Mouse (Mus musculus): Measurements from ENCODE around the gene Gm17018.
A peak's percentile ranks its signal among the peaks of the same experiment; 100 is the strongest.

Gene Gm17018

DNA sequence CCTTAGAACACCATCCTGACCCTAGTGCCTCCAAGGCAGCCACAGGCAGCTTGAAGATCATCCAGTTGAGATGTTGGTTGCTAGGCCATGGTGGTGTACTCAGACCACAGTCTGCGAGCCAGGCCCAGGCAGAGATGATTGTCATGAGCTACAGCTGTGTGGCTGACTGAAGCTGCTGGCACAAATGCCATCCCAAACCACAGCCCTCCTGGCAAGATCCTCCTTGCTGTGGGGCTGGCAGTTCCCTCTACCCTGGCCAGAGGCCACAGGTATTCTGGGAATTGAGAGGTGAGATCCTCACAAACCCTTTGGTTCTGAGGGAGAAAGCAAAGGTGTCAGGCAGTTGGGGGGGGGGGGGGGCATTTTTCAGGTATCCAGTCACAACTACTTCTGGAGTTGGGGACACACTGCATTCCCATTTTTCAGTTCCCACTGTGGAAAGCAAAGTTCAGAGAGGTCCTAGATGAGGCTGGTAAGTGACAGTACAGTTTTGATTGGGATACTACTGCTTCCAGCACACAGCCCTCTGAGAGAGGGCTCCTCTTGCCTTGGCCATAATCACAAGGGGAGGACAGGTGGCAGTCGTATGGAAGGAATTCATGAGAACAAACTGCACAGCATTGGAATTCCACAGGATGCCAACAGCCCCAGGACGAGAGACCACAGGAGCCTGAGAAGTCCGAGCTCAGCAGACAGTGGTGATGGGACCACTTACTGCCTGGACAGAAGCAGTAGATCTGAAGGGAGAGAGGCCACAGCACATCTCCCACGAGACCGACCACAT lies 27.3 kb downstream of the Gm17018 start:
- DNase-seq (ENCODE audit: low spot score), result no peak

DNA sequence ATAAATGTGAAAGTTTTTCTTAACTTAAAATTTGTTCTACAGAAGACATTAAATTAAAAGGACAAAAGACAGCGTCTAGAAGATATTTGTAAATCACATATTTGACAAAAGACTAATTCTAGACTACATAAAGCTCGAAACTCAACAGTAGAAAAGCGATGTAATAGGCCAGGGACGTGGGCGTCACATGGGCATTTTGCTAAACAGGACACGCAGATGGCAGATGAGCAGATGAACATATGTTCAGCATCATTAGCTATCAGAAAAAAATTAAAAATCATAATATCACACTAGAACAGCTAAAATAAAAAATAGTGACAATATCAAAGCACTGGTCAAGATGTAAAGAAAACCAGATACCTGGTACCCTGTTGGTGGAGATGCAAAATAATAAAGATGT lies 29.3 kb downstream of the Gm17018 start:
- DNase-seq (ENCODE audit: low spot score), result no peak

DNA sequence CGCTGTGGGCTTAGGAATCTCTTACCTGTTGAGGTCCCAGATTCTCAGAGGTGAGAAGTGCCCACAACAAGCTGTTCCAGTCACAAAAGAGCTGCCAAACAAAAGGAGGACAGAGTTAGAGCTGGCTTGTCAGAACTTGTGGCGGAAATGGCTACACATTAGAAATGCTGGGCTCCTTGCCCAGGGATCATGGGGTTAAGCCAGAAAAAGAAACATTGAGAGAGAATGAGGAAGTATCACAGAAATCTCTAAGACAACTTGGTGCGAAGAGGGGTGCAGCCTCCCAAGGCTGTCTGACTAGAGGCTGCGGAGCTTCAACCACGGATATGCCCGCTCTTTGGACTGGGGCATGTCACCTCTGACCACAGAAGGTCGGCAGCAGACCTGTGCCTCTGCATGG lies 31.3 kb downstream of the Gm17018 start:
- peak; percentile 67 for DNase-seq (ENCODE audit: low spot score)

DNA sequence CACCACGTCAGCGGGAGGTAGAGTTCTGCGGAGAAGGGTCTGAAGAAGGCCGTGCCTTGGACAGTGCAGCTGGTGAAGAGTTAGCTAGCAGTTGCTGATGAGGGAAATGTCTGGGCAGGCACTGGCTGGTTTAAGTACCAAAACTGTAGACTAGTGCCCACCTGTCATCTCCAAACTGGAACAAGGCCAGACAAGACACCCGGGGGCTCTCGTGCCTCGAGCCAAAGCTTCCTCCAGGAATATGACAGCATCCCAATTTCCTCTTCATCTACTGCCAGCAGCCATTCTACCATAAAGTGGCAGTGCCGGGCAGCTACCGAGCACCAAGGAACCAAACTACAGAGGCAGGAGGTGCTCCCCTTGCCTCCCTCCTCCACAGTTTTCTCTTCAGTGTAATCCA lies 32.5 kb downstream of the Gm17018 start:
- DNase-seq (ENCODE audit: low spot score), result no peak

DNA sequence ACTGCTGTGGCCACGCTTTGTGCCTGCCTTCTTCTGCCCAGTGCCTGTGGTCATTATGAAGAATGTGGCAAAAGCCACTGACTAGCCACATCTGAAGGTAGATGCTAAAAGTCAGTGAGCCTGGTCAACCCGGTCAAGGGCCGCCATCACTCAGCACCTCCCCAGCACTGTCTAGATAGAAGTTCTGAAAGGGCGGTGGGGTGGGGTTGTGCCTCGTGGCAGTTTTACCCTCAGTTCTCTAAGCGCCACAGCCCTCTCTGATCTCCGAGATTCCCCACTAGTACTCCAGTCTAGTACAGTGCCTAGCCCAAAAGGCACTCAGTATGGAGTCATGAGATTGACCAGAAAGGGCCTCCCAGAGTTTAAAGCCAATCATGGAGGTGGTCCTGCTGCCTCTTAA lies 33.7 kb downstream of the Gm17018 start:
- no peak for DNase-seq (ENCODE audit: low spot score)

DNA sequence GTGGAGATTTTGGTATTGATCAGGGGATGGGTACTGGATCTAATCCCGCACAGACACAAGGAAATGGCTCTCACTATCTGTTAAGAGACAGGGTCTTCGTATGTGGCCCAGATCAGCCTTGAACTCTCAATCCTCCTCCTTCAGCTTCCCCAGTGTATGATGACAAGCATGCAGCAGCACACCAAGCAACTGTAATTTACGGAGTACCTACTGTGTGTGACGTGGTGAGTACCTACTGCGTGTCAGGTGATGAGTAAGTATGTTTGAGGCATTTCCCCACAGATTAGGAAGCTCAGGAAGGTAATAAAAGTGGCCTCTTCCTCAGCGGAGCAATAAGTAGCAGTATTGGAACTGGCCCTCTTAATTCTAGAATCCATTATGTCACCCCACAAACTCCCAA lies 35.1 kb downstream of the Gm17018 start:
- DNase-seq (ENCODE audit: low spot score), result no peak

DNA sequence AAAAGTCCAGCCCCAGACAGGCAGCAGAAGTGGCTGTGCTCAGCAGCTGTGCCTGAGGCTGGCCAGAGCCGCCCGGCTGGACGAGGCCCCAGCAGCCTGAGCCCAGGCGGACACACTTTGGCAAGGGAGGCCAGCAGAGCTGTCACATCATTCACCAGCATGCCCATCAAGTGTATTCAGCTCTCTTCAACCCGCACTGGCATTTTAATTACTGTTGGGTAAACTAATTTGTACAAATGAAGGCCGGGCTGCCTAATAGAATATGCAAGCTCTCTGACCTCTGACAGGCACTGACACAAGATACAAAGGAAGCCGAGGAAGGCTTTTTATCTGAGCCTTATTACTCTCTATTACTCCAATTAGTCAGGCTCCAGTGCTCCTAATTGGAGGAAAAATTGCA lies 35.6 kb downstream of the Gm17018 start:
- DNase-seq (ENCODE audit: low spot score), result no peak

DNA sequence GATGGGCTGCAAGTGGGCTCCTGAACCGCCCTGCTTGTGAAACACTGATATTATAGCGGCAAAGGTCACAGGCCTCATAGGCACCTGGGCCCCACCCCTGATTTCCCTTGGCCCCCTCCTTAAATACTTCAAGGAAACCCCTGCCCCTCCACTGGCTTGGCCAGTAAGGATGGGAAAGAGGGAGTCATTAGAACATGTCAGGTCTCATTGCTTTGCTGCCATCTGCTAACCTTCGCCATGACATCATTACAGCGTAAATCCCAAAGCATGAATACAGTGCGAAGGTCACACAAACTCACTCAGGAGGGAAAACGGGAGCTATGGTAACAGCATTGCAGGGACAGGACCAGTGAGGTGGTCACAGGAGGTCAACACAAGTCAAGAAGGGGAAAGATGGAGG lies 36.0 kb downstream of the Gm17018 start:
- no peak for DNase-seq (ENCODE audit: low spot score)

DNA sequence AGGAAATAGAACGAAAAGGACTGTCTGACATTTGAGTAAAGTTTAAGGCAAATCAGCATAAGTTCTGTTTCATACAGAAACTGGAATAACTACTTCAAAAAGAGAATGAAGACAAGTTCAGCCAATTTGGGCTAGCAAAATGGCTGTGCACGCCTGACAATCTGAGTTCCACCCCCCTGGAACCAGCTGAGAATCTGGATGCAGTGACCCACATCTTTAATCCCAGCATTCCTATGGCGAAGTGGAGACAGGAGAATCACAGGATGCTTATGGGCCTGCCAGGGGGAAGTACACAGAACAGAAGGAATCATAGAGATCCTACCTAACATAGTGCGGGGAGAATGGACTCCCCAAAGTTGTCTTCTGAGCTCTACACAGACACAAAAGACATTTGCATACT lies 36.7 kb downstream of the Gm17018 start:
- DNase-seq (ENCODE audit: low spot score), result no peak

DNA sequence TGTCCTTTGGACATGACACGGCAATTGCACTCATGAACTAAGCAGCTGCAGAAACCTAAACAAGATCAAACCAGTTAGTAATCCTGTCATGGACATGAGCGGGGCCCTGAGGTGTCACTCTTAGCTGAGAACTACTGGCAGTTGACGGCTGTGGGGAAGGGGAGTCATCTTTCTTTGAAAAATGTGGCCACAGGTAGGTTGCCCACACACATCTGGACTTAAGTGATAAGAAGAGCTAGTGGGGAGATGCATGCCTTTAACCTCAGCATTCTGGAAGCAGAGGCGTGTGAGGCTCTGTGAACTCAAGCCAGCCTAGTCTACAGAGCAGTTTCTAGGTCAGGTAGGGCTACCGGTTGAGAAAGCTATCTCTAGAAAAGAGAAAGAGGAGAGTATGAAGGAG lies 42.2 kb downstream of the Gm17018 start:
- no peak for DNase-seq (ENCODE audit: low spot score)

DNA sequence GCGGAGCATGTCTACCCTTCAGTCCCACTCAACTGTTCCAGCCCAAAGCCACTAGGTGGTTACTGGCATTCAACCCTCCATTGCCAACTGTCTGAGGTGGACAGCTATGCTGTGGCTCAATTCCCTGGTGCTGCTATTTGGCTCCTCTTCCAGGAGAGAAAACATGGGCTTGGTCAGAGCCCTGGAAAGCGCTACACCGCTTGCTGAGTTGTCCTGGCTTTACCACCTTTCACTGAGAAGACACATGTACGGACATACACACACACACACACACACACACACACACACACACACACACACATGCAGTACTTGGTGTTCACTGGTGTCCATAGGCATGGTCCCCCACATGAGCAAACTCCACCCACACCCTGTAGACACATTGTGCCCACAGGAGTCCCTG lies 46.3 kb downstream of the Gm17018 start:
- no peak for DNase-seq (ENCODE audit: low spot score)

DNA sequence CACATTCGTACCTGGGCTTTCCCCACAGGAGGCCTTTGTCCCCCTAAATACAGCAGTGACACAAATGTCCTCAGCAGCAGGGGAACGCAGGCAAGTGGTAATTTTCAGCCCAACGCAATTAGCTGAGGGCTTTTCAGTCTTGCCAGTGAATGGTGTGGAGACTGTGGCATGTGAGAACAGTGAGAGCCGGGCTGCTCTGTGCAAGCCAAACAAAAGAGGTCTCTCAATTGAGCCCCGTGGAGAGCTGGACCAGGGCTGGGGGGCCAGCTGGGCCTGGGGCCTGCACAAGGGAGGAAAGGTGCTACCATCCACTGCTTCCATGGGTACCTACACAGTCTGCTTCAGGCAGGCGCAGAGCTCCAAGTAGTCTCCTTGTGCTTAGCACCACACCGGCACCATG lies 47.1 kb downstream of the Gm17018 start:
- no peak for DNase-seq (ENCODE audit: low spot score)

DNA sequence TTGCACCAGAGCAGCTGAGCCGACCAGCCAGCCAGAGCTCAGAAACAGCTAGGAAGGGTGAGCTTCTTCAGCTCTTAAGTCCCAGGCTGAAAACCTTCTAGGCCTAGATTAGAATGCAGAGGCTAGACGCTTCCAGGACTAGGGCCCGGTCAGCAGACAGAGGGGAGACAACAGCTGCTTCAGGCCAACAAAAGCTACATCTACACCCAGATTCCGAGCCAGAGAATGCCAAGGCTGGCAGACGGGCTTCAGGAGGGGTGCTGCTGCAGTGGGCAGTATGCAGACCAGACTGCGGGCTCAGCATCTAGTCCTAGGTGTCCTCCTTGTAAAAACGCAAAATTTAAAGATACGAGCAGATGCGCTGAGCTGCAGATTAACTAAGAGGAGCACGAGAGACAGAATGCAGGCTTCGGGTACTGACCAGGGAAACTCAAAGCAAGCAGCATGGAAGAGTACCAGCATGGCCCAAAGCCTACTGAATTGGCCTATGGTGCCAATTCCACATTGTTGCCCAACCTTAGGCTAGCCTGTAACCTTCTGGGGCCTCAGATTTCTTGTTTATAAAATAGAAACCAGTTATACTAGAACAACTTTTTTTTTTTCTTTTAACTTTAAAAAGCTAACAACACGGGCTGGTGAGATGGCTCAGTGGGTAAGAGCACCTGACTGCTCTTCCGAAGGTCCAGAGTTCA lies 48.4 kb downstream of the Gm17018 start:
- DNase-seq (ENCODE audit: low spot score), result no peak

DNA sequence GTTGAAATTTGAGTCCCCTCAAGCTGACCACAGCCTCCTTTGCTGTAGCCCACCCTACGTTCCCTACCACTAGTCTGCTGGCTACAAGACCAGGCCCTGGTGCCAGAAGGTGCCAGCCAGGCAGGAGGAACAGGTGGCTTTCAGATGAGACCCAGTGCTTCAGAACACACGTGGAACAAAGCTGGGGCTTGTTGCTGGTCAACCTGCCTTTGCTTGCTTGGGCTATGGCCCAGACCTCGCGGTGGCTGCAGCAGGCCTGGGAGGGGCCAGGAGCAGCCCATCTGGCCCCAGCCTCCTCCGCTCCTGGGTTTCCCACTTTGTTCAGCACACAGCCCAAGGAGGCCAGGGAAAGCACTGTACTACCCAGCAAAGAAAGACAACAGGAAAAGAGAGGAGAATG lies 50.4 kb downstream of the Gm17018 start:
- no peak for DNase-seq (ENCODE audit: low spot score)

DNA sequence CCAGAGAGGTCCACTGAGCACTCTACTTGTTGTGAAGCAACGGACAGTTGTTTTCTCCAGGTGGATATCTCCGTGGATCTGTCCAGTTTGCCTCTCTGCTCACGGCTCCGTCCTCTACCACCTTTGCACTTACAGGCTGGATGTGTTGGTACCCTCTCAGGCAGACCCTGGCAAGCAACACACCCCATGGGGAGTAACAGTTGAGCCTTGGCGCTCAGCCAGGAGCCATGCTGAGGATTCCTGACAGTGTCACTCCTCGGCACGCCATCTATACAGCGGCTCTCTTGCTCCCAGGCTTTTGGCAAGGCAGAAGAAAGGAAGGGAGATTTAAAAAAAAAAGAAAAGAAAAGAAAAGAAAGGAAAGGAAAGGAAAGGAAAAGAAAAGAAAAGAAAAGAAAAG lies 54.0 kb downstream of the Gm17018 start:
- no peak for DNase-seq (ENCODE audit: low spot score)

DNA sequence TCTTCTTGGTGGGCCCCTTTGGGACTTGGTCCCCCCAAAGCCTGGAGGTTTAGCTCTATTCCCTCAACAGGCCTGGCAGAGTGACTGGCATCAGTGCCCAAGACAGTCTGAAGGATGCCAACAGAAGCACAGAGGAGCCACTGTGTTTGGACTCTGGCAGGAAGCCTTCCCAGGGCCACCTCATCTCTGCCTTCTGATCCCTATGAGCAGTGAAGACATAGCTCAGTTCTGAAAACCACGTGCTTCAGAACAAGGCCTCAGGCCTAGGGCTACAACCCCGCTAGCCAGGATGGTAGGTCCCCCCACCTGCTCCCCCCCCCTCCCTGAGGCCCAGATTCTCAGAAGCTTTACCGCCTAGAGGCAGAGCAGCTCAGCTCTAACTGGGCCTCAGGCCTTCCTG lies 54.5 kb downstream of the Gm17018 start:
- DNase-seq (ENCODE audit: low spot score), result no peak

DNA sequence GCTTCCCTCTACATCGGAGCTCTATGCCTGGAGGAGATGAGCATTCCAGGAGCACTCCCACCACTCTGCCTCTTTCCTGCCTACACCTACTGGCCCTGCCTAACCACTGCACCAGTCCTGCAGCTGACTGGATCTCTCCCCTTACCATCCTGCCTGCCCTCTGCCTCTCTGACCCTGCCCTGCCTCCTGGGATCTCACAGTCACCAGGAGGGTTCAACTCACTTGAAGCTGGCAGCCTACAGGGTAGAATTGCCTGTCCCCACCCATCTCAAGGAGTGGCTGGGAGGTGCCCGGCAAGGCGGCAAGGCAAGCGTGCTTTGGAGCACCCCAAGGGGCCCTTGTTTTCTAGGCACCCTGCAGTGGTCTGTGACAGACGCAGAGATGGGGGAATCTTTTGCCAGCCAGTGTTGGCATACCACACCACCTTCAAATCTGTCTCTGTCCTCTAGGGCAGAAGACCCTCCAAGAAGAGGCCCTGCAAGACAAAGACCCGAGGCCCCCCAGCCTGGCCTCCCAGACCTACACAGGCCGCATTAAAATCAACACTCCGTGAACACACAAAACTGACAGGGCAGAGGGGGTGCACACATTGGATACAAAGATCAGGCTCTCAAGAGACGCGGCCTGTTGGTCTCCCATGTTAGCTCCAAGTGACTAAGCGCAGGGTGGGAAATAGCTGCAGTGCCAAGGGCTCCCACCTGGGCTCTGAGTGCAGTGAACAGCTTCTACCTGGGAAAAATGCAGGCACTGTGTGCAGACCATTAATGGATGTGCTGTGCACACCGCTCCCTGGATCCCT lies 55.2 kb downstream of the Gm17018 start:
- no peak for DNase-seq (ENCODE audit: low spot score)

DNA sequence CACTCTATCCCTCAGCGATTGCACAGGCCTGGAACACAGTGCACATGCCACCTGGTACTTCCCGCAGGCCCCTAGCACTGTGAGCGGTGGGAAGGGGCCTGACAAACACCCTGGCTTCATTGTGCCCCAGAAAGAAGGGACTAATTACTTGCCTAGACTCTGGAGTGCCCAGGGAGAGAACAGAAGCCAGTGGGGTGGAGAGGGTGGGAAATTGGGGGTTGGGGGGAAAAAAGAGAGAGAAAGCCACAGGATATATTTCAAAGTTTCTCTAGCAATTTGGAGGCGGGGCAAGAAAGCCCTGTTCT lies 55.8 kb downstream of the Gm17018 start:
- no peak for DNase-seq (ENCODE audit: low spot score)

DNA sequence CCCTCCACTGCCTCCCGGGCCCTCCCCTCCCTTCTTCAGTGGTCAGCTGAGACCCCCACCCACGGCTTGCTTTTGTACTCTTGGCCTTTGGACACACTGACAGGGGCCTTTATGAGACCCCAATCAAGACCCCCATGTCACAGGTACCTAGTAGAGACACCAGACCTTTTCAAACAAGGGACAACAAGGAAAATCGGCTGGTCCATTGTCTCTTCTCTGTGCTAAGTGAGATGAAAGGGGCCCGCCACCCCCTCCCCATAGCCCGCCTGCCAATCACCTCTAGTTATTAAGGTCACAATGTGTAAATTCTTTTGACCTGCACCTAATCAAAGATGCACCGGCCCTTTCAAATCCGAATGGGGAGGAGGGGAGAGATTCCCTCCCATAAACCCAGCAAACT lies 56.3 kb downstream of the Gm17018 start:
- no peak for DNase-seq (ENCODE audit: low spot score)

DNA sequence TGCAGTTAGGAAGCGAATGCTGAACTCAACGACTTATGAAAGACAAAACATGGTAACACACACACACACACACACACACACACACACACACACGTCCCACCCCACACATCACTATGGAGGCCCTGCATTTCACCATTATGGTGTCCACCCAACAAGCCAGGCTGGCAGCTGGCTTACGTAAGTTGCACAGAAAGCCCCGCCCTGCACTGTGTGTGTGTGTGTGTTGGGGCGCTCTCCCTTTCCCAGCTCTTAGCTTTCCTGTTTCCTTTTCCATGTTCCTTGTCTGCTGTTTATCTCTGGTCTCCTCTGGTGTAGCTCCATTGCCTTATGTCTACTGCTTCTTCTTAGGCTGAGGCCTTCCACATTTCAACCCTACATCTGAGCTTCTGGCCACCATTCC lies 57.8 kb downstream of the Gm17018 start:
- no peak for DNase-seq (ENCODE audit: low spot score)

DNA sequence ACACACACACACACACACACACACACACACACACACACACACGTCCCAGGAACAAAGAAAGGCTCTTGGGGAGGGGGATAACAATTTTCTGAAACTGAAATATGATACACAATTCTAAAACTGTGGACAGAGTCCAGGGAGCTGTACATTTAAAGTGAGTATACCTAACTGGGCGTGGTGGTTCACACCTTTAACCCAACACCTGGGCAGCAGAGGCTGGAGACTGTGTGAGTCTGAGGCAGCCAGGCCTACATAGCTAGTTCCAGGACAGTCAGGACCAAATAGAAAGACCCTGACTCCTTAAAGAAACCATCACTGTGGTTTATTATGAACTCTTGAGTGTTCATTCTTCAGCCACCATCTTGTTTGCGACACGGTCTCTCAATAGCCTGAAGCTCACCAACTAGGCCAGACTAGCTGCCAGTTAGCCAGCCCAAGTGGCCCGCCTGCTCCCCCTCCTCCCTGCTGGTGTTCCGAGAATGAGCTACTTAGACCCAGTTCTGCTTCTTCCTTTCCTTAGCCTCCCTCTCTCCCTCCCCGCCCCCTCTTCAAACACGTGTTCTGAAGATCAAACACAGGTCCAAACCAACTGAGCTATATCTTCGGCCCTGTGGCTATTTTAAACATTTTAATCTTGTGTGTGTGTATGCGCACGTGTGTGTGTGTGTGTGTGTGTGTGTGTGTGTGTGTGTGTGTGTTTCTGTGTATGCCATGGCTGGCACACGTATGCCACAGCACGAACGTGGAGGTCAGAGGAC lies 59.5 kb downstream of the Gm17018 start:
- no peak for DNase-seq (ENCODE audit: low spot score)

DNA sequence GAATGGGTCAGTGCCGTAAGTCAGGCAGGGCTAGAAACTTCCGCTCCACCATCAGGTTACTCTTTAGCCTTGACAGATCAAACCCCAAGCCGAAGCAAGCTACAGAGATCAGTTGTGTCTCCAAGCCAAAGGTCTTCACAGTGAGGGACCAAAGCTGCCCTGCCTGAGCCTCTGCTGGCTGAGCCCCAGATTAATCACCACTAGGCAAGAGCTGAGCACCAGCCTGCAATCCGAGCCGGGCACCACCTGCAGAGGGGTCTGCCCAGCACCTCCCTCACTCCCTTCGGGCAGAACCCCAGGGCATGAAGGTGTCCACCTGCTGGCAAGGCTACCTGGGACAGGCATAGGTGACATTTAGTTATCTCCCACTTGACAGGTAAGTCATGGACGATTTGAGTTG lies 60.6 kb downstream of the Gm17018 start:
- DNase-seq (ENCODE audit: low spot score), result no peak

DNA sequence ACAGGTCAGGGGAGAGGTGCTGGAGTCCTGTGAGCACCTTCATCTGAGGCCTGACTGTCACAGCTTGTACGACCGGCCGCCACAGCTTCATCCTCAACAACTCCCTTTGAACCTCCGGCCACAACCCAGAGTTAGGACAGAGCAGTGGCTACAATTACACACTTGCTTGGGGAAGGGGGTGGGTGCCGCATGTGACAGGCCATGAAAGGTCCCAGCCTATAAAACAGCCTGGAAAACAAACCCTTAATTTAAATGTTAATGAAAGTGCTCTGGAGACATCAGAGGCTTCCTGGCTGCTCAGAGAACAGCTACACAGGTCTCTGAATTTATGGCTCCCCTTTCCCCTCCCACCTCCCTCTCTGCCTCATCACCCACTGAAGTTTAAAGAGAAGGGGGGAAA lies 61.7 kb downstream of the Gm17018 start:
- DNase-seq (ENCODE audit: low spot score), result no peak
